Mouse (Mus musculus): ENCODE measurements at regions not wholly inside any gene's neighbourhood (a gene's known extent, or its start where the extent isn't known, plus 50 kb on each side); places are given as distances from the start of the nearest gene placed in this dataset.

- no peak for DNase-seq (ENCODE audit: low spot score in 2 of 2)
Observed at GRCm38 (mm10) chr2:124718985-124719384, 348.9 kb upstream of the Slc24a5 start.

GRCm38 (mm10) chr2:124719820-124720478 lies 348.0 kb upstream of the Slc24a5 start:
- DNase-seq (ENCODE audit: low spot score in 2 of 2), result no peak

- DNase-seq (ENCODE audit: low spot score in 2 of 2), result no peak
Observed at GRCm38 (mm10) chr2:124720593-124721445, 347.1 kb upstream of the Slc24a5 start.

- no peak for DNase-seq (ENCODE audit: low spot score in 2 of 2)
Observed at GRCm38 (mm10) chr2:124724171-124724570, 343.8 kb upstream of the Slc24a5 start.

GRCm38 (mm10) chr2:124724827-124725480 lies 343.0 kb upstream of the Slc24a5 start:
- no peak for DNase-seq (ENCODE audit: low spot score in 2 of 2)

- no peak for DNase-seq (ENCODE audit: low spot score in 2 of 2)
Observed at GRCm38 (mm10) chr2:124727979-124728378, 339.9 kb upstream of the Slc24a5 start.

GRCm38 (mm10) chr2:124732593-124732992 lies 335.3 kb upstream of the Slc24a5 start:
- DNase-seq (ENCODE audit: low spot score in 2 of 2), result no peak

- DNase-seq (ENCODE audit: low spot score in 2 of 2), result no peak
Observed at GRCm38 (mm10) chr2:124740848-124741247, 327.1 kb upstream of the Slc24a5 start.

- DNase-seq (ENCODE audit: low spot score in 2 of 2), result no peak
Observed at GRCm38 (mm10) chr2:124742964-124743363, 325.0 kb upstream of the Slc24a5 start.

GRCm38 (mm10) chr2:124745045-124745444 lies 322.9 kb upstream of the Slc24a5 start:
- DNase-seq (ENCODE audit: low spot score in 2 of 2), result no peak

- DNase-seq (ENCODE audit: low spot score in 2 of 2), result no peak
Observed at GRCm38 (mm10) chr2:124747119-124747518, 320.8 kb upstream of the Slc24a5 start.

GRCm38 (mm10) chr2:124747627-124748026 lies 320.3 kb upstream of the Slc24a5 start:
- peak in 1 of 2 experiments; percentile 18 for DNase-seq (ENCODE audit: low spot score in 2 of 2)

GRCm38 (mm10) chr2:124751832-124752231 lies 316.1 kb upstream of the Slc24a5 start:
- no peak for DNase-seq (ENCODE audit: low spot score in 2 of 2)

GRCm38 (mm10) chr2:124753717-124754116 lies 314.2 kb upstream of the Slc24a5 start:
- DNase-seq (ENCODE audit: low spot score in 2 of 2), result no peak

GRCm38 (mm10) chr2:124755244-124755643 lies 312.7 kb upstream of the Slc24a5 start:
- DNase-seq (ENCODE audit: low spot score in 2 of 2), result no peak

- no peak for DNase-seq (ENCODE audit: low spot score in 2 of 2)
Observed at GRCm38 (mm10) chr2:124758992-124759391, 308.9 kb upstream of the Slc24a5 start.

- DNase-seq (ENCODE audit: low spot score in 2 of 2), result no peak
Observed at GRCm38 (mm10) chr2:124763650-124764049, 304.3 kb upstream of the Slc24a5 start.

- no peak for DNase-seq (ENCODE audit: low spot score in 2 of 2)
Observed at GRCm38 (mm10) chr2:124764186-124764910, 303.6 kb upstream of the Slc24a5 start.

- no peak for DNase-seq (ENCODE audit: low spot score in 2 of 2)
Observed at GRCm38 (mm10) chr2:124769267-124769967, 298.5 kb upstream of the Slc24a5 start.

- no peak for DNase-seq (ENCODE audit: low spot score in 2 of 2)
Observed at GRCm38 (mm10) chr2:124770028-124770427, 297.9 kb upstream of the Slc24a5 start.

GRCm38 (mm10) chr2:124772055-124772708 lies 295.7 kb upstream of the Slc24a5 start:
- no peak for DNase-seq (ENCODE audit: low spot score in 2 of 2)

Measured in frontal cortex, postnatal 25 days (tissue).